Mouse (Mus musculus): Measurements from ENCODE around the gene Rfxap. TPM values are rescaled to one million over a fixed set of nuclear protein-coding genes. Genes with fewer than 3 reads are reported as not detected.
"Not testable (repeated sequence)": the region's sequence is repeated elsewhere in the genome, so short reads cannot be mapped to it uniquely, and the experiment has no call there.

Gene Rfxap
- total RNA-seq, 2 experiments from 2014 or later, result 51.2 to 63.5 TPM

- DNase-seq (ENCODE audit: extremely low spot score in 1 of 2, low spot score in 1 of 2), result no peak
Observed at GRCm38 (mm10) chr3:54768592-54768991, 39.0 kb downstream of the Rfxap start.

- DNase-seq (ENCODE audit: extremely low spot score in 1 of 2, low spot score in 1 of 2), result no peak
Observed at GRCm38 (mm10) chr3:54766811-54767210, 40.8 kb downstream of the Rfxap start.

GRCm38 (mm10) chr3:54766034-54766433, 41.6 kb downstream of the Rfxap start:
- DNase-seq (ENCODE audit: extremely low spot score in 1 of 2, low spot score in 1 of 2), result no peak

GRCm38 (mm10) chr3:54765521-54765920, 42.1 kb downstream of the Rfxap start:
- DNase-seq (ENCODE audit: extremely low spot score in 1 of 2, low spot score in 1 of 2), result not testable (repeated sequence)

GRCm38 (mm10) chr3:54764418-54764817, 43.2 kb downstream of the Rfxap start:
- DNase-seq (ENCODE audit: extremely low spot score in 1 of 2, low spot score in 1 of 2), result peak in 1 of 2 experiments; percentile 17

GRCm38 (mm10) chr3:54761258-54761657, 46.3 kb downstream of the Rfxap start:
- DNase-seq (ENCODE audit: extremely low spot score in 1 of 2, low spot score in 1 of 2), result no peak

GRCm38 (mm10) chr3:54760321-54761115, 47.1 kb downstream of the Rfxap start:
- DNase-seq (ENCODE audit: extremely low spot score in 1 of 2, low spot score in 1 of 2), result no peak

GRCm38 (mm10) chr3:54759211-54759610, 48.4 kb downstream of the Rfxap start:
- no peak for DNase-seq (ENCODE audit: extremely low spot score in 1 of 2, low spot score in 1 of 2)

- DNase-seq (ENCODE audit: extremely low spot score in 1 of 2, low spot score in 1 of 2), result no peak
Observed at GRCm38 (mm10) chr3:54757446-54757845, 50.1 kb downstream of the Rfxap start.

- DNase-seq (ENCODE audit: extremely low spot score in 1 of 2, low spot score in 1 of 2), result peak; percentile 17 to 29
Observed at GRCm38 (mm10) chr3:54756058-54756457, 51.5 kb downstream of the Rfxap start.

- peak; percentile 22 to 52 for DNase-seq (ENCODE audit: extremely low spot score in 1 of 2, low spot score in 1 of 2)
Observed at GRCm38 (mm10) chr3:54755145-54756041, 52.2 kb downstream of the Rfxap start, which contains the start of gene Smad9. Gene Smad9, plus strand, starts transcription at chr3:54755582.

GRCm38 (mm10) chr3:54753411-54753810, 54.2 kb downstream of the Rfxap start:
- DNase-seq (ENCODE audit: extremely low spot score in 1 of 2, low spot score in 1 of 2), result no peak

Other genes with a start within 250 kb of the Rfxap start
- 10 to 100 TPM; 34.9 to 49.6 TPM for gene Supt20, start 115.0 kb downstream of the Rfxap start, total RNA-seq (2021)
- gene Gm21958, start 93.4 kb downstream of the Rfxap start, total RNA-seq (2021), result not detected
- 10 to 100 TPM; 22.2 to 31.6 TPM for gene Exosc8, start 72.4 kb downstream of the Rfxap start, total RNA-seq (2021)
- gene Alg5, start 72.3 kb downstream of the Rfxap start, total RNA-seq (2021), result 10 to 100 TPM; 18.2 to 21.6 TPM
- gene Smad9, start 52.2 kb downstream of the Rfxap start, total RNA-seq (2021), result 1 to 10 TPM; 5.9 to 6.0 TPM
- gene Sertm1, start 108.1 kb upstream of the Rfxap start, total RNA-seq (2021), result 10 to 100 TPM; 80.1 to 86.1 TPM
- gene Ccna1, start 247.7 kb upstream of the Rfxap start, total RNA-seq (2021), result 1 to 10 TPM; 2.0 to 3.1 TPM

Measured in layer of hippocampus, postnatal 25 days (tissue).